Mouse (Mus musculus) heart, postnatal 0 days (tissue): ENCODE data around the gene Qrich1. TPM values are rescaled to one million over a fixed set of nuclear protein-coding genes. Genes with fewer than 3 reads are reported as not detected.

ENCODE experiments used
- ATAC-seq: fragments of 200-750 bp; cut with Nextera tagmentation; 2 replicates; pipeline ENCODE4 v1.8.0; 2017; ENCODE audit warnings: low read depth, moderate number of reproducible peaks, moderate library complexity; ENCODE audit not compliant: insufficient read depth
- DNase-seq: peaks from one replicate; pipeline ENCODE4 v3.0.0-alpha.2; 2016; ENCODE audit warnings: low spot score
- H3K27ac ChIP-seq: fragments of 300-500 bp; sonication (generic); 2 replicates; pipeline ENCODE4 v1.5.1; 2014; ENCODE audit warnings: low read depth, mild to moderate bottlenecking
- H3K27me3 ChIP-seq: fragments of 300-500 bp; sonication (generic); 2 replicates; pipeline ENCODE4 v1.6.1; 2014; ENCODE audit warnings: low read length, mixed read lengths; ENCODE audit not compliant: control insufficient read depth, insufficient read depth
- H3K36me3 ChIP-seq: fragments of 300-500 bp; sonication (generic); replicated peaks from 2 replicates; pipeline ENCODE4 v1.6.1; 2014; ENCODE audit warnings: low read length, mixed read lengths; ENCODE audit not compliant: control insufficient read depth, insufficient read depth
- H3K4me1 ChIP-seq: fragments of 300-500 bp; sonication (generic); 2 replicates; pipeline ENCODE4 v1.6.1; 2014; ENCODE audit warnings: antibody characterized with exemption; ENCODE audit not compliant: control insufficient read depth, insufficient read depth
- H3K4me2 ChIP-seq: fragments of 300-500 bp; sonication (generic); 2 replicates; pipeline ENCODE4 v1.6.1; 2014; ENCODE audit warnings: low read depth, mild to moderate bottlenecking, low read length, moderate library complexity
- H3K4me3 ChIP-seq: fragments of 300-500 bp; sonication (generic); 2 replicates; pipeline ENCODE4 v1.5.1; 2014; ENCODE audit warnings: low read depth, low read length
- H3K9ac ChIP-seq: fragments of 300-500 bp; sonication (generic); replicated peaks from 2 replicates; pipeline ENCODE4 v1.6.1; 2014; ENCODE audit warnings: low read depth, low read length, mixed read lengths
- H3K9me3 ChIP-seq: fragments of 300-500 bp; sonication (generic); replicated peaks from 2 replicates; pipeline ENCODE4 v1.6.1; 2016; ENCODE audit warnings: low read length; ENCODE audit not compliant: control insufficient read depth
- CTCF ChIP-seq: IDR thresholded peaks from 2 replicates; pipeline ENCODE4 v1.5.1; 2016; ENCODE audit warnings: antibody characterized with exemption, control low read depth, low read depth
- EP300 ChIP-seq: IDR thresholded peaks from 2 replicates; pipeline ENCODE4 v1.6.1; 2016; ENCODE audit warnings: antibody characterized with exemption, low read depth
- WGBS: fragments of 180-500 bp; shearing (Covaris S2); extraction: QIAGEN DNeasy Blood & Tissue Kit; methylation state at CpG from one replicate; pipeline ENCODE4 v1.1.7; 2014; 5-methylcytosine and 5-hydroxymethylcytosine counted together
- microRNA counts: library from miRNA; unstranded; fragments of <30 nt; microRNA quantifications from one replicate; lab custom pipeline; 2015
- microRNA-seq: library from miRNA; unstranded; fragments of <30 nt; microRNA quantifications from one replicate; pipeline ENCODE4, GENCODE M21; 2016
- polyA plus RNA-seq: library from polyadenylated mRNA; unstranded; fragments of >200 nt; fragmentation: Nextera tagmentation; extraction: Ambion mirVana; gene quantifications from 2 replicates; pipeline ENCODE4 v1.2.1, GENCODE M21; 2015
- total RNA-seq: library from RNA; depleted of rRNA; stranded (reverse); fragments of >200 nt; gene quantifications from 2 replicates; pipeline ENCODE4 v1.2.3, GENCODE M21; 2014; ENCODE audit warnings: low replicate concordance; rRNA removed

The Qrich1 gene
- total and polyA plus RNA-seq, 2 experiments from 2014 or later: 55.4 to 154 TPM

DNA sequence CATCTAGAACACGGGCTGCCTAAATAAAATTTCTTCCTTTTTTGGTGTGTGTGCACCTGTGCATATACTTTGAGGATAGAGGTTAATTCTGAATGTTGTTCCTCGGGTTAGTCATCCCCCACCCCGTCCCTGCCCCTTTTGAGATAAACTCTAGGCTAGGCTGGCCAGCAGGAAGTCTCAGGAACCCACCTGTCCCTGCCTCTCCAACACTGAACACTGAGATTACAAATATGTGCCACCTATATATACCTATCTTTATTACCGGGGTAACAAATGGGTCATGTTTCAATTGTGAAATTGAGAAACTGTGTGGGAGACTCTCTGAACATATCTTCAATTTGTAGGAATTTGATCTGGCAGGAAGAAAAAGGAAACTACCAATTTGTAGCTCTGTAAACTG is 92.3 kb downstream of the Qrich1 start:
- H3K27ac ChIP-seq: no peak overlapping the region
- TF ChIP-seq CTCF (no peak), EP300 (no peak)
- peaks cover 94% of the 10 kb centered on the region for H3K36me3 ChIP-seq
- no peak overlapping the region for H3K4me3 ChIP-seq
- 74% methylated on average over 4 of the region's 4 CpGs for WGBS
- no peak overlapping the region for H3K4me2 ChIP-seq
- H3K4me1 ChIP-seq: no peaks in the 10 kb centered on the region
- ATAC-seq (no peak), DNase-seq (no peak)
- H3K9ac ChIP-seq: no peak overlapping the region
- H3K27me3 ChIP-seq: no peaks in the 10 kb centered on the region
- no peaks in the 10 kb centered on the region for H3K9me3 ChIP-seq

MicroRNAs encoded within 50 kb of the gene (microRNA counts, 519-probe panel; counts per million panel counts)
- microRNA mmu-miR-191 (lab: Ali Mortazavi, UCI) (5,169 counts per million, percentile 66 among the panel's probes with 10 or more counts), microRNA mmu-miR-425 (lab: Ali Mortazavi, UCI) (3,264 counts per million, percentile 37 among the panel's probes with 10 or more counts)

Small RNA genes within 50 kb of the gene (microRNA-seq; reads per million reads assigned to microRNA genes)
- gene Gm24083 (not detected), gene Mir191 (not detected), gene Mir425 (2,394 reads per million, percentile 87 among the genes with 10 or more reads in this experiment)

Other genes starting within 250 kb of the Qrich1 start
- gene Nicn1, start 226.4 kb upstream of the Qrich1 start, total RNA-seq: 12.9 and 22.4 TPM in 2 replicates
- 20.5 and 20.9 TPM in 2 replicates for gene Nicn1, start 226.4 kb upstream of the Qrich1 start, polyA plus RNA-seq
- gene Amt, start 220.0 kb upstream of the Qrich1 start, total RNA-seq: 3.7 and 14.5 TPM in 2 replicates
- 5.4 and 6.4 TPM in 2 replicates for gene Amt, start 220.0 kb upstream of the Qrich1 start, polyA plus RNA-seq
- 167 and 207 TPM in 2 replicates for gene Rhoa, start 210.7 kb upstream of the Qrich1 start, total RNA-seq
- 326 and 332 TPM in 2 replicates for gene Rhoa, start 210.7 kb upstream of the Qrich1 start, polyA plus RNA-seq
- 46.1 and 46.9 TPM in 2 replicates for gene Tcta, start 210.6 kb upstream of the Qrich1 start, total RNA-seq
- 42.1 and 49.9 TPM in 2 replicates for gene Tcta, start 210.6 kb upstream of the Qrich1 start, polyA plus RNA-seq
- gene Gpx1, start 177.9 kb upstream of the Qrich1 start, total RNA-seq: 319 and 336 TPM in 2 replicates
- gene Gpx1, start 177.9 kb upstream of the Qrich1 start, polyA plus RNA-seq: 578 and 581 TPM in 2 replicates
- gene Usp4, start 169.0 kb upstream of the Qrich1 start, total RNA-seq: 71.1 and 76.8 TPM in 2 replicates
- gene Usp4, start 169.0 kb upstream of the Qrich1 start, polyA plus RNA-seq: 54.9 and 60.6 TPM in 2 replicates
- not detected in 2 replicates for gene 1700102P08Rik, start 124.0 kb upstream of the Qrich1 start, total RNA-seq
- gene 1700102P08Rik, start 124.0 kb upstream of the Qrich1 start, polyA plus RNA-seq: 0.27 TPM in 1 of 2 replicates, not detected in the other
- not detected in 2 replicates for gene Ccdc36, start 88.3 kb upstream of the Qrich1 start, total RNA-seq
- 0.14 and 0.25 TPM in 2 replicates for gene Ccdc36, start 88.3 kb upstream of the Qrich1 start, polyA plus RNA-seq
- gene BC048562, start 80.3 kb upstream of the Qrich1 start, total RNA-seq: not detected in 2 replicates
- not detected in 2 replicates for gene BC048562, start 80.3 kb upstream of the Qrich1 start, polyA plus RNA-seq
- gene Ccdc71, start 56.3 kb upstream of the Qrich1 start, total RNA-seq: 14.0 and 24.0 TPM in 2 replicates
- 25.1 and 26.2 TPM in 2 replicates for gene Ccdc71, start 56.3 kb upstream of the Qrich1 start, polyA plus RNA-seq
- gene Klhdc8b, start 55.2 kb upstream of the Qrich1 start, total RNA-seq: 180 and 186 TPM in 2 replicates
- gene Klhdc8b, start 55.2 kb upstream of the Qrich1 start, polyA plus RNA-seq: 91.6 and 92.7 TPM in 2 replicates
- 161 and 182 TPM in 2 replicates for gene Lamb2, start 37.1 kb upstream of the Qrich1 start, total RNA-seq
- 44.4 and 50.8 TPM in 2 replicates for gene Lamb2, start 37.1 kb upstream of the Qrich1 start, polyA plus RNA-seq
- gene Usp19, start 26.2 kb upstream of the Qrich1 start, total RNA-seq: 108 and 136 TPM in 2 replicates
- 34.8 and 38.2 TPM in 2 replicates for gene Usp19, start 26.2 kb upstream of the Qrich1 start, polyA plus RNA-seq
- 175 and 188 TPM in 2 replicates for gene Qars, start 9.1 kb upstream of the Qrich1 start, total RNA-seq
- 44.7 and 49.2 TPM in 2 replicates for gene Qars, start 9.1 kb upstream of the Qrich1 start, polyA plus RNA-seq
- 69.2 and 87.5 TPM in 2 replicates for gene Impdh2, start 43.5 kb downstream of the Qrich1 start, total RNA-seq
- gene Impdh2, start 43.5 kb downstream of the Qrich1 start, polyA plus RNA-seq: 52.6 and 54.7 TPM in 2 replicates
- 41.3 and 84.4 TPM in 2 replicates for gene Ndufaf3, start 50.6 kb downstream of the Qrich1 start, total RNA-seq
- 82.6 and 86.1 TPM in 2 replicates for gene Ndufaf3, start 50.6 kb downstream of the Qrich1 start, polyA plus RNA-seq
- 54.0 and 71.1 TPM in 2 replicates for gene Dalrd3, start 53.1 kb downstream of the Qrich1 start, total RNA-seq
- 38.3 and 39.6 TPM in 2 replicates for gene Dalrd3, start 53.1 kb downstream of the Qrich1 start, polyA plus RNA-seq
- gene Wdr6, start 61.9 kb downstream of the Qrich1 start, total RNA-seq: 44.9 and 53.2 TPM in 2 replicates
- gene Wdr6, start 61.9 kb downstream of the Qrich1 start, polyA plus RNA-seq: 21.1 and 25.1 TPM in 2 replicates
- gene P4htm, start 80.9 kb downstream of the Qrich1 start, total RNA-seq: 18.7 and 37.8 TPM in 2 replicates
- 16.6 and 17.7 TPM in 2 replicates for gene P4htm, start 80.9 kb downstream of the Qrich1 start, polyA plus RNA-seq
- gene Arih2, start 132.6 kb downstream of the Qrich1 start, total RNA-seq: 59.5 and 76.4 TPM in 2 replicates
- gene Arih2, start 132.6 kb downstream of the Qrich1 start, polyA plus RNA-seq: 33.8 and 38.2 TPM in 2 replicates
- gene Slc25a20, start 145.3 kb downstream of the Qrich1 start, total RNA-seq: 95.7 and 137 TPM in 2 replicates
- gene Slc25a20, start 145.3 kb downstream of the Qrich1 start, polyA plus RNA-seq: 240 and 248 TPM in 2 replicates
- gene Prkar2a, start 172.5 kb downstream of the Qrich1 start, total RNA-seq: 48.2 and 52.8 TPM in 2 replicates
- 17.8 and 20.7 TPM in 2 replicates for gene Prkar2a, start 172.5 kb downstream of the Qrich1 start, polyA plus RNA-seq